Mouse (Mus musculus) midbrain, embryonic 10.5 days (tissue): ENCODE data around the gene Mtg2. TPM values are rescaled to one million over a fixed set of nuclear protein-coding genes. Genes with fewer than 3 reads are reported as not detected.

Source experiments
- DNase-seq: peaks from one replicate; pipeline ENCODE4 v3.0.0-alpha.2; 2017; ENCODE audit warnings: low spot score
- H3K27ac ChIP-seq: fragments of 300-500 bp; sonication (generic); replicated peaks from 2 replicates; pipeline ENCODE4 v1.5.1; 2016; ENCODE audit warnings: mild to moderate bottlenecking
- H3K27me3 ChIP-seq: fragments of 300-500 bp; sonication (generic); 2 replicates; pipeline ENCODE4 v1.6.1; 2016; ENCODE audit warnings: low read depth, mild to moderate bottlenecking; ENCODE audit not compliant: poor library complexity, severe bottlenecking
- H3K36me3 ChIP-seq: fragments of 300-500 bp; sonication (generic); 2 replicates; pipeline ENCODE4 v1.6.1; 2016; ENCODE audit warnings: mild to moderate bottlenecking, moderate library complexity
- H3K4me1 ChIP-seq: fragments of 300-500 bp; sonication (generic); 2 replicates; pipeline ENCODE4 v1.6.1; 2016
- H3K4me3 ChIP-seq: fragments of 300-500 bp; sonication (generic); 2 replicates; pipeline ENCODE4 v1.5.1; 2016; ENCODE audit warnings: mild to moderate bottlenecking, moderate library complexity
- H3K9me3 ChIP-seq: fragments of 300-500 bp; sonication (generic); replicated peaks from 2 replicates; pipeline ENCODE4 v1.6.1; 2016; ENCODE audit warnings: mild to moderate bottlenecking
- WGBS: fragments of 180-500 bp; shearing (Covaris S2); methylation state at CpG from one replicate; pipeline ENCODE4 v1.1.7; 2016; 5-methylcytosine and 5-hydroxymethylcytosine counted together
- polyA plus RNA-seq: library from polyadenylated mRNA; unstranded; fragments of >200 nt; fragmentation: Nextera tagmentation; extraction: Ambion mirVana; gene quantifications from 2 replicates; pipeline ENCODE4 v1.2.1, GENCODE M21; 2016

Mtg2 gene
- polyA plus RNA-seq, 1 experiment from 2014 or later, result 33.2 TPM

DNA sequence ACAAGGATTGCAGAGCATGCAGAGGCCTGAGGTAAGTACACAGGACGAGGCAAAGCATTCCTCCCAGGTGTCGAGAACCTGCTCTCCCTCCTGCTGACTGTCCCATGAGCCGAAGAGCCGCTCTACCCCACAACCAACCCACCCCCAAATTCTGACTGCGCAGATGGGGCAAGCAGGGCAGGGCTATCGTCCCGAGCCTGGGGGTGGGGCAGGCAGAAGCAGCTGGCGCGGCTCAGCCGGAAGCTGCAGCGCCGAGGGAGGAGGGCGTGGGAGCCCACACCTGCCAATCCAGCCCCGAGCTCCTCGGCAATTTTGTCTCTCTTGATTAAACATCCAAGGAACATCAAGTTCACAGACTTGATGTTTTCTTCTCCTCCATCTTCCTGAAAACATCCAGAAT is 29.1 kb downstream of the Mtg2 start:
- no peak overlapping the region for H3K27ac ChIP-seq
- WGBS, result 13% methylated on average over 15 of the region's 15 CpGs
- H3K9me3 ChIP-seq, result no peaks in the 10 kb centered on the region
- peaks cover 54% of the 10 kb centered on the region for H3K4me1 ChIP-seq
- H3K27me3 ChIP-seq, result peaks cover 89% of the 10 kb centered on the region
- no peaks in the 10 kb centered on the region for H3K36me3 ChIP-seq
- no peak for DNase-seq
- H3K4me3 ChIP-seq, result peak overlapping the region; percentile 16; the same call in 1 of the 2 replicates

DNA sequence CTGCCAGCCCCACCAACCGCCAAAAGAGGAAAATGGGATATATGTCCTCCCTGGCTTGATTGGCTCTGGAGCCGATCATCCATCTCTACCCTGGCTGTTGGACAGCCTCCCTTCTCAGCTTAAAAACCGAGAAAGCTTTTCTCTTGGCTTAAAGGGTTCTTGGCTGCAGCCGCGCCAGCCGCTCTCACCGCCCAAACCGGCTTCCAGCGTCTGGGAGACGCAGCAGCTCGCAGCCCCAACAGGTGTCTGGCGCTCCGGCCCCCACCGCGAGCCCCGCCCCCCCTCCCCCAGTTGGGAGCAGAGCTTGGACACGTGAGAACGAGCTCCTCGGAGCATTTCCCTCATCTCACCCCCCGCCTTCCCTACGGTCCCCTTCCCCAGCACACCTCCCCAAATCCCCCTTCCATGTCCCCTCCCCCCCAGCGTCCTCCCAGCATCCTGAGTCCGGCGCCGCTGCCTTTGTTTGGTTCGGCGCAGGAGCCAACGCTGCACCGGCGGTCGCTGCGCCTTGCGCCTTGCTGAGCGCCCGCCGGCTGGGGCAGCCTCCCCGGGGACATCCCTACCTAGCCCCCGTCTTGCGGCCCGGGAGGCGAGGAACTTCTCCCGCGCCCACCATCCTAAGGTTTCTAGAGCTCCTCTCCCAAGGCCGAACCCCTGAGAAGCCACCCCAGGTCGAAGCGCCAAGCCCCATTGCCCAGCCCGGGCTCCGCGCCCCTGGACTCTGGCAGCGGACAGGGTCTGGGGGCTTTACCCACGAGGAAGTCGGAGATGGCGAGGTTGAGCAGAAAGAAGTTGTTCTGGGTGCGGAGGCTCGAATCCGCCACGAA is 33.0 kb downstream of the Mtg2 start:
- Histone ChIP-seq H3K36me3 (no peaks in the 10 kb centered on the region), H3K9me3 (no peaks in the 10 kb centered on the region), H3K27ac (peak overlapping the region; percentile 79), H3K27me3 (peaks cover 88% of the 10 kb centered on the region), H3K4me3 (peak overlapping the region; percentile 67), H3K4me1 (peaks cover 54% of the 10 kb centered on the region)
- WGBS, result under 1% methylated on average over 55 of the region's 57 CpGs
- DNase-seq, result peak; percentile 52

DNA sequence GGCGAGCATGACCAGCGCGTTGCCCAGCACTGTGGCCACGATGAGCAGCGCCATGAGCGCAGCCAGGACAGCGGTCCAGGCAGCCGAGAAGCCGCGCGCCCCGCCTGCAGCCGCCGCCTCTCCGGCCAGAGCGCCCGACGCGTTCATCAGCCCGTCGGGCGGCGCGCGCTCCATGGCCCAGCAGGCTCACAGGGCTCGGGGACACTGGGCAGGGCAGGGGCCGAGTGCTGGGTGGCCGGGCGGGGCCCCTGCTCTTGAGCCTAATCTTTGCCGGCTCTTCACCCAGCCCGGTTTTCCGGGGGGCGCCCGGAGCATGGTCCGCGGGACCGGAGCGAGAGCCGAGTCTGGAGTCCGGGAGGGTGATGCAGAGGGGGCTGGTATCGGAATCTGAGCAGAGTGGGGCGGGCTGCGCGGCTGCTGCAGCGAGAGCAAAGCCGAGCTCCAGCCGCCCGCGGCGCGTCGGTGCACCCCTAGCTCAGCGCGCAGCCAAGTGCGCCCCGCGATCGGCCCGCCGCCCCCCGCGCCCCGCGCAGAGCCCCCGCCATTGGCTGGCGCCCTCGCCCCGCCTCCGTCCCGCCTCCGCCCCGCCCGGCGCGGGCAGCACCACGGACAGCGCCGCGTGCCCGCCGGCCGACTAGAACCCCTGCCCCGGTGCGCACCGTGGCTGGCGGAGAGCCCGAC is 33.7 kb downstream of the Mtg2 start, which contains the start of gene Hrh3:
Hrh3 (minus strand) TSS at position 511 of the 681 bp plus-strand sequence.
- DNase-seq, result peak; percentile 82
- WGBS, result under 1% methylated on average over 80 of the region's 87 CpGs
- H3K9me3 ChIP-seq, result no peaks in the 10 kb centered on the region
- H3K27me3 ChIP-seq, result peaks cover 80% of the 10 kb centered on the region
- peak within 1 kb of the TSS; percentile 79 for H3K27ac ChIP-seq
- no peaks in the 10 kb centered on the region for H3K36me3 ChIP-seq
- H3K4me1 ChIP-seq, result peaks cover 51% of the 10 kb centered on the region
- peak within 1 kb of the TSS; percentile 67 for H3K4me3 ChIP-seq

DNA sequence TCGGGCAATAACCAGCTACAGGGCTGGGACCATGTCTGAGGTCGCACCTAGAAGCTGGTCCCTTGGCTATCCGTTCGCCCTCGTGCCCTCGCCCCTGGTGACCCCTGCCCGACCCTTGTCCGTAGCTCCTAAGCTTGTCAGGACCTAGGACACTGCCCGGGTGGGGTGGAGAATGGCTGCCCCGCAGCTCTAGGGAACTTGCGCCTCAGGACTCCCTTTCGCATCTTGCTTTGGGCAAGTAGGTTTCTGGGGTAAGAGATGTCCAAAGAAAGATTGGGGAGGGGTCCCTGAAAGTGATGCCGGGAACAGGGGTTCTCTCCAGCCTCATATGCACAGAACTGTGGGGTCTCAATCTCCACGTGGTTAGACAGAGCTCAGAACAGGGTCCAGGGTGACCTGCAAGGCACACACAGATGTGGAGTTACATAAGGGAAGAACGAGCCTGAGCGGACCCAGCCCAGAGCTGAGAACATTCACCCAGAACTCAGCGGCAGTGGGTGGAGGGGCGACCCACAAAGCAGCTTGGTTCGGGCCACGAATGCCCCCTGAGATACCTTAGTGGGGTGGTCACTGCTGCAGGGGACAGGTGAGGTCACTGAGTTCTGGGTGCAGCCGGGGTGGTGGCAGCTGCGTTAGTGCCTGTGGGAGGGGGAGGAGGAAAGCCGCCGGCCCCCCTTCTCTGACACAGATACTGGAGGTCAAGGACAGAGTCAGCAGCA is 34.4 kb downstream of the Mtg2 start:
- WGBS, result 9% methylated on average over 24 of the region's 24 CpGs
- H3K4me1 ChIP-seq, result peaks cover 47% of the 10 kb centered on the region
- DNase-seq, result no peak

DNA sequence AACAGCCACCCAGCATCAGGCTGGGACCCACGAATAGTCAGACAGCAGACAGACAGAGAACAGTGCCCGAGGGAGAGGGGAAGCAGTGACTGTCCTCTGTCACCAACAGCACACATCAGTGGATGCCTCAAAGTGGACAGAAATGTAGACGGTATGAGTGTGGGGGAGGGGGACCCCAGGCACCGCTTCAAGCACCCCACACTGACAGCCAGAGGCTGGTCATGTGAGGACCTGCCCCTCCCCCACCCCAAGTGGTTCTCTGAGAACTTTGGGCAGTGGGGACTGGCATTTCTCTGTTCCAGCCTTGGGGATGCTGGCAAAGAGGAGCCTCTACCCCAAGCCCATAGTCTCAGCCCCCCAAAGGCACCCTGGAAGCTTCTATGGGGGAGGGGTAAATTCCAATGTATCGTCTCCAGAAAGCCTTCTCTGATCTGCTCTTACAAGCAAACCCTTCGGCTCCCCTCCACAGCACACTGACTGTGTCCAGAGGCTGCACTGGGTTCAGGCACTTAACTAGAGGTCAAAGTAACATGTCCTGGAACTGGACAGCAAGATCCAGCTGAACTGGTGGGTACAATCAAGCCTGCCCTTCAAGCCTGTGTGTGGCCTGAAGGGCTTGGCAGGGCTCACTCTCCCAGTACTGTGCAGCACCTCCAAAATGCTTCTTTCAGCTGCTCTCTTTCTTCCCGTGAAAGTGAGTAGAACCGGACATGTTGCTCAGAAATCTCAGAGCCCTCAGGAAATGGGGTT is 35.2 kb downstream of the Mtg2 start:
- no peak for DNase-seq
- WGBS, result 26% methylated on average over 8 of the region's 8 CpGs

More for the DNA sequence above, 34.4 kb downstream of the Mtg2 start:
- Histone ChIP-seq H3K27me3 (peaks cover 73% of the 10 kb centered on the region), H3K36me3 (no peaks in the 10 kb centered on the region), H3K9me3 (no peaks in the 10 kb centered on the region), H3K4me3 (peak overlapping the region; percentile 67), H3K27ac (0 out of 2 replicates have a peak overlapping the region, but pooled peaks have one; percentile 79)

DNA sequence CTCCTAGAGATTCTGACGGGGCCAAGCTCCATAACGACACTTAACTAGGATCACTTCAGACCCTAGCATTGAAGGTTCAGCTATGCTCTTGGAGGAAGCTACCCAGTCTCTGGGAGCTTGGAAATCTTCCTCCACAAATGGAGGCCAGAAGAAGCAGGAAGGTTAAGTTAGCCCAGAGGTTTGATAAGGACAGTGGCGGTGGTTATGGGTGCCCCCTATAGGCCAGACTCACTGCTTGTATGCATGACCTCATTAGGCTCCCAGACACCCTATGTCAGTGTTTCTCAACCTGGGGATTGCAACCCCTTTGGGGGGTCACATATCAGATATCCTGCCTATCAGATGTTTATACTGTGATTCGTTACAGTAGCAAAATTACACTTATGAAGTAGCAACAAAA is 36.7 kb downstream of the Mtg2 start:
- no peak for DNase-seq
- Histone ChIP-seq H3K4me3 (no peak overlapping the region), H3K36me3 (no peaks in the 10 kb centered on the region), H3K27ac (no peak overlapping the region), H3K27me3 (peaks cover 50% of the 10 kb centered on the region), H3K9me3 (no peaks in the 10 kb centered on the region), H3K4me1 (peaks cover 40% of the 10 kb centered on the region)
- 71% methylated on average over 4 of the region's 4 CpGs for WGBS

More for the DNA sequence above, 35.2 kb downstream of the Mtg2 start:
- Histone ChIP-seq H3K4me1 (peaks cover 40% of the 10 kb centered on the region), H3K9me3 (no peaks in the 10 kb centered on the region), H3K36me3 (no peaks in the 10 kb centered on the region), H3K27ac (no peak overlapping the region), H3K27me3 (peaks cover 65% of the 10 kb centered on the region), H3K4me3 (peak overlapping the region; percentile 67; the same call in 1 of the 2 replicates)

DNA sequence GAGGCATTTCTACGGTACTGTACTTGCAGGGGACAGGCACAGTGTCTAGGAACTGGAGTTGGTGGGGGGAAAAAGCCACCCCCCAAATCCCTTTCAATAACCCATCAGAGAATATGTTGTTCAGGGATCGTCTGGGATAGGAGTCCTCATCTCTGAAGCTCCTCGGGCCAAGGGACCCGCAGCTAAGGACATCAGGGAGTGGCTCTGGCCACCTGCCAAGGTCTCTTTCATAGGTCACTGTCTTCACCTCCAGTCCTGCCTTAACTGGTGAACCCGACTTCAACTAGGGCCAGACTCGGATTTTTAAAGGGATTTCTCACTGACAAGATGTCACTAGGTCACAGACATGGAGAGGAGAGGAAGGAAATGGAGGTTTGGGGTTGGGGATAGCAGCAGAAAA is 37.9 kb downstream of the Mtg2 start:
- H3K27ac ChIP-seq, result no peak overlapping the region
- no peaks in the 10 kb centered on the region for H3K36me3 ChIP-seq
- peaks cover 38% of the 10 kb centered on the region for H3K27me3 ChIP-seq
- WGBS, result 80% methylated on average over 6 of the region's 6 CpGs
- H3K4me1 ChIP-seq, result peaks cover 32% of the 10 kb centered on the region
- H3K9me3 ChIP-seq, result no peaks in the 10 kb centered on the region
- no peak overlapping the region for H3K4me3 ChIP-seq
- DNase-seq, result no peak

DNA sequence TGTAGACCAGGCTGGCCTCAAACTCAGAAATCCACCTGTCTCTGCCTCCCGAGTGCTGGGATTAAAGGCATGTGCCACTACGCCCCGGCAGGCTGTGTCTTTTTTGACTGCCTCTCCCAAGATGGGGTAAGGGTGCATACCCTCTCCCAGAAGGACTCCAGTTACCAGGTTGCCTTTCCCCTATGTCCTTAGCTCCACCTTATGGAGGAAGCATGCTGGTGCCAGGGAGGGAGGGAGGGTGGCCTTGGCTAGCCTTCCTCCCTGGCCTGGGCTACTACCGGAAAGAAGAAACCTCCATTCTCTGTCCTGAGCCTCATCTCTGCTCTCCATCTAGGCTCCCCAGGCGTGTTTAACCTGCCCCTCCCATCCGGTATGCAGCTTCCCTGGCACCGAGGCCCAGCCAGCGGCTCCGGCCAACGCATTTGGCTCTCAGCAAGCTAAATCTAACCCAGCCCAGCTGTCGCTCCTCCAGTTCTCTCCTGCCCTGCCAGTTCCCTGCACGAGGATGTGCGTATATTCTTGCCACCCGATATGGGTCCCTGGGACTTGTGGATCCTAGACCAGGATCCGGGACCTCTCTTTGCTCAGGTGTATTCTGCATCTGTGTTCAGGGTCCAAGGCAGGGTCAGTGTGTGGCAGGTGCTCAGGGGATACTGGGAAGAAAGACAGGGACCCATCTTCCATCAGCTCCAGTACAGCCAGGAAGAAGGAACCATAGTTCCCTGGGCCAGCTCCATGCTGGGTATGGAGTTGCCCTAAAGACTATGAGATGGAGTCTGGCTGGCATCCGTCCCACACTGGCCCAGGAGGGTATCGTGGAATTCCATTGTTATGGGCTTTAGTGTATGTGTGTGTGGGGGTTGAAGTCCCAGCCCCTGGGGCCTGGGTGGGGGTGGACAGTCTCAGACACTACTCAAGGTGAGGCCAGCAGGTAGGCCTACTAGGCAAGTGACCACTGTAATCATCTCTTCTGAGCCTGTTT is 43.8 kb downstream of the Mtg2 start:
- Histone ChIP-seq H3K4me1 (peaks cover 57% of the 10 kb centered on the region), H3K9me3 (no peaks in the 10 kb centered on the region), H3K4me3 (no peak overlapping the region), H3K27me3 (no peaks in the 10 kb centered on the region; the same call in 1 of the 2 replicates), H3K27ac (peak overlapping the region; percentile 93), H3K36me3 (no peaks in the 10 kb centered on the region)
- DNase-seq, result no peak
- 65% methylated on average over 17 of the region's 17 CpGs for WGBS

DNA sequence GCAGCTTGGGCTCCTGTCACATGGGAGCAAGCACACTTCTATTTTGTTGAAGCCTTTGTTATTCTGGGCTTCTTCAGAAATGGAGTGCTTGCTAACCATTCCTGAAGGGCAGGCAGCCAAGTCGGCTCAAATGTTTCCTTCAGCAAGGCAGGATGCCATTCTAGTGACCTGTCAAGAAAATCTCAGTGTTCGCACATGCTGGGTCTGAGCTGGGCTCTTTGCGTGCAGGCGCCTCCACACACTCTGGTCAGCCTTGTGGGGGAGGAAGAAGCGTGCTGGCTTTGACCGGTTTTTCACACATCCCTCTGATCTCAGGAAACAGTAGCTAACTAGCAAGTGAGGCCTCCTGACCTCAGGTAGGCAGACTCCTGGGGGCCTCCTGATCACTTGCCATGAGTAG is 44.9 kb downstream of the Mtg2 start:
- no peak for DNase-seq
- whole genome bisulfite sequencing, result 66% methylated on average over 6 of the region's 6 CpGs
- peak overlapping the region; percentile 93 for H3K27ac ChIP-seq
- H3K4me3 ChIP-seq, result no peak overlapping the region
- peaks cover 66% of the 10 kb centered on the region for H3K4me1 ChIP-seq
- H3K27me3 ChIP-seq, result no peaks in the 10 kb centered on the region; the same call in 1 of the 2 replicates
- no peaks in the 10 kb centered on the region for H3K36me3 ChIP-seq
- H3K9me3 ChIP-seq, result no peaks in the 10 kb centered on the region

DNA sequence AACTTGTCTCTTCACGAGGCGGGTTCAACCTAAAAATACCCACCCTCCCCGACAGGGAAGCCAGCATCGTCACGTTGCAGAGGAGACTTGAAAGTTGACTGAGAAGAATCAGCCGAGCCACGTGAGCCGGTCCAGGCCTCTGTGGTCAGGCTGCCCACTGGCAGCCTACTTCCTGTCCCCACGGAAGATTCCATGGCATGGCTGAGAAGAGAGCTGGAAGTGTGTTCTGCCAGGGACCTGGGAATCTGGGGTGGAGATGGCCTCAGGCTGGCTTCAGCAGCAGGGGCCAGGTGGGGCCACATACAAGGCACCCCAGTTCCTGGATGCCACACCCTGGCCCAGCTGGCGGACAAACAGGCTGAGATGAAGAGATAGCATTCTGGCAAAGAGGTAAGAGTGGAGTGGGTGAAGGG is 45.7 kb downstream of the Mtg2 start:
- DNase-seq, result no peak
- 83% methylated on average over 10 of the region's 10 CpGs for WGBS
- Histone ChIP-seq H3K4me1 (peaks cover 67% of the 10 kb centered on the region), H3K4me3 (no peak overlapping the region), H3K27me3 (no peaks in the 10 kb centered on the region; the same call in 1 of the 2 replicates), H3K9me3 (no peaks in the 10 kb centered on the region), H3K27ac (peak overlapping the region; percentile 93), H3K36me3 (no peaks in the 10 kb centered on the region)
